Mouse (Mus musculus) midbrain, embryonic 16.5 days (tissue): ENCODE data around the gene Col1a1. TPM values are rescaled to one million over a fixed set of nuclear protein-coding genes. Genes with fewer than 3 reads are reported as not detected.

Experiments used
- ATAC-seq: fragments of 200-750 bp; cut with Nextera tagmentation; 2 replicates; pipeline ENCODE4 v1.8.0; 2017; ENCODE audit warnings: moderate TSS enrichment
- H3K27ac ChIP-seq: fragments of 300-500 bp; sonication (generic); 2 replicates; pipeline ENCODE4 v1.5.1; 2014; ENCODE audit warnings: mild to moderate bottlenecking, low read length, mixed read lengths
- H3K27me3 ChIP-seq: fragments of 300-500 bp; sonication (generic); 2 replicates; pipeline ENCODE4 v1.6.1; 2014; ENCODE audit warnings: low read depth, low read length, mixed read lengths; ENCODE audit not compliant: control insufficient read depth, insufficient read depth
- H3K36me3 ChIP-seq: fragments of 300-500 bp; sonication (generic); 2 replicates; pipeline ENCODE4 v1.6.1; 2014; ENCODE audit warnings: mild to moderate bottlenecking, low read length, moderate library complexity, mixed read lengths; ENCODE audit not compliant: control insufficient read depth, insufficient read depth
- H3K4me1 ChIP-seq: fragments of 300-500 bp; sonication (generic); 2 replicates; pipeline ENCODE4 v1.6.1; 2014; ENCODE audit warnings: mild to moderate bottlenecking, low read length, mixed read lengths; ENCODE audit not compliant: control insufficient read depth, insufficient read depth
- H3K4me2 ChIP-seq: fragments of 300-500 bp; sonication (generic); 2 replicates; pipeline ENCODE4 v1.6.1; 2014; ENCODE audit warnings: mild to moderate bottlenecking, low read length, mixed read lengths
- H3K4me3 ChIP-seq: fragments of 300-500 bp; sonication (generic); 2 replicates; pipeline ENCODE4 v1.5.1; 2014; ENCODE audit warnings: low read depth, mild to moderate bottlenecking, low read length, moderate library complexity, mixed read lengths
- H3K9ac ChIP-seq: fragments of 300-500 bp; sonication (generic); 2 replicates; pipeline ENCODE4 v1.6.1; 2014; ENCODE audit warnings: low read depth, low read length, mixed read lengths
- H3K9me3 ChIP-seq: fragments of 300-500 bp; sonication (generic); replicated peaks from 2 replicates; pipeline ENCODE4 v1.6.1; 2014; ENCODE audit warnings: mild to moderate bottlenecking, low read length, mixed read lengths; ENCODE audit not compliant: control insufficient read depth, poor library complexity, severe bottlenecking
- WGBS: fragments of 180-500 bp; shearing (Covaris S2); extraction: QIAGEN DNeasy Blood & Tissue Kit; methylation state at CpG from one replicate; pipeline ENCODE4 v1.1.7; 2014; 5-methylcytosine and 5-hydroxymethylcytosine counted together
- polyA plus RNA-seq: library from polyadenylated mRNA; unstranded; fragments of >200 nt; fragmentation: Nextera tagmentation; extraction: Ambion mirVana; gene quantifications from 2 replicates; pipeline ENCODE4 v1.2.1, GENCODE M21; 2015

Gene Col1a1
- polyA plus RNA-seq, 1 experiment from 2014 or later, result 84.6 TPM

- WGBS, result 17% methylated on average over 8 of the region's 8 CpGs
- no peak overlapping the region for H3K4me3 ChIP-seq
- H3K27me3 ChIP-seq, result peaks cover 47% of the 10 kb centered on the region
Observed at GRCm38 (mm10) chr11:94933584-94933983, 2.4 kb upstream of the Col1a1 start.

GRCm38 (mm10) chr11:94934526-94934925 is 1.5 kb upstream of the Col1a1 start:
- 26% methylated on average over 11 of the region's 11 CpGs for WGBS
- H3K36me3 ChIP-seq, result no peaks in the 10 kb centered on the region
- no peak overlapping the region for H3K9ac ChIP-seq
- no peak overlapping the region for H3K27ac ChIP-seq
- peaks cover 9% of the 10 kb centered on the region for H3K4me1 ChIP-seq
- no peaks in the 10 kb centered on the region for H3K9me3 ChIP-seq
- H3K27me3 ChIP-seq, result peaks cover 52% of the 10 kb centered on the region
- ATAC-seq, result no peak
- H3K4me3 ChIP-seq, result no peak overlapping the region
- H3K4me2 ChIP-seq, result no peak overlapping the region

More at GRCm38 (mm10) chr11:94933584-94933983, 2.4 kb upstream of the Col1a1 start:
- H3K9ac ChIP-seq, result no peak overlapping the region
- ATAC-seq, result no peak
- no peaks in the 10 kb centered on the region for H3K36me3 ChIP-seq
- no peak overlapping the region for H3K27ac ChIP-seq
- peaks cover 9% of the 10 kb centered on the region for H3K4me1 ChIP-seq
- no peaks in the 10 kb centered on the region for H3K9me3 ChIP-seq
- H3K4me2 ChIP-seq, result no peak overlapping the region

- H3K36me3 ChIP-seq, result no peaks in the 10 kb centered on the region
- no peak overlapping the region for H3K27ac ChIP-seq
- peak overlapping the region; percentile 33 for H3K4me3 ChIP-seq
- no peak overlapping the region for H3K9ac ChIP-seq
- H3K9me3 ChIP-seq, result no peaks in the 10 kb centered on the region
- peaks cover 57% of the 10 kb centered on the region for H3K27me3 ChIP-seq
- ATAC-seq, result peak; percentile 84
- peak overlapping the region; percentile 69 for H3K4me2 ChIP-seq
- H3K4me1 ChIP-seq, result peaks cover 9% of the 10 kb centered on the region
- under 1% methylated on average over 16 of the region's 17 CpGs for WGBS
Observed at GRCm38 (mm10) chr11:94936851-94937295, 849 bp downstream of the Col1a1 start.

- peak overlapping the region; percentile 37; the same call in 1 of the 2 replicates for H3K9ac ChIP-seq
- WGBS, result 1% methylated on average over 18 of the region's 18 CpGs
- no peaks in the 10 kb centered on the region for H3K36me3 ChIP-seq
- H3K9me3 ChIP-seq, result no peaks in the 10 kb centered on the region
- H3K4me3 ChIP-seq, result peak overlapping the region; percentile 33
- H3K27me3 ChIP-seq, result peaks cover 57% of the 10 kb centered on the region
- peaks cover 9% of the 10 kb centered on the region for H3K4me1 ChIP-seq
- peak overlapping the region; percentile 69 for H3K4me2 ChIP-seq
- H3K27ac ChIP-seq, result no peak overlapping the region
- ATAC-seq, result peak; percentile 50
Observed at GRCm38 (mm10) chr11:94937335-94937781, 1.3 kb downstream of the Col1a1 start.

- H3K9ac ChIP-seq, result peak overlapping the region; percentile 37; the same call in 1 of the 2 replicates
- H3K27me3 ChIP-seq, result peaks cover 57% of the 10 kb centered on the region
- H3K4me3 ChIP-seq, result peak overlapping the region; percentile 33
- peak; percentile 29; the same call in 1 of the 2 replicates for ATAC-seq
- WGBS, result 1% methylated on average over 15 of the region's 15 CpGs
- no peaks in the 10 kb centered on the region for H3K9me3 ChIP-seq
- H3K27ac ChIP-seq, result no peak overlapping the region
- peak overlapping the region; percentile 69 for H3K4me2 ChIP-seq
- peaks cover 9% of the 10 kb centered on the region for H3K4me1 ChIP-seq
- H3K36me3 ChIP-seq, result no peaks in the 10 kb centered on the region
Observed at GRCm38 (mm10) chr11:94937787-94938186, 1.8 kb downstream of the Col1a1 start.

GRCm38 (mm10) chr11:94938296-94938695 is 2.3 kb downstream of the Col1a1 start:
- Histone ChIP-seq H3K4me3 (no peak overlapping the region), H3K27me3 (peaks cover 52% of the 10 kb centered on the region)
- 28% methylated on average over 9 of the region's 9 CpGs for WGBS

GRCm38 (mm10) chr11:94939280-94939679 is 3.3 kb downstream of the Col1a1 start:
- Histone ChIP-seq H3K27me3 (peaks cover 48% of the 10 kb centered on the region), H3K4me2 (no peak overlapping the region), H3K4me1 (peaks cover 9% of the 10 kb centered on the region), H3K9ac (no peak overlapping the region), H3K9me3 (no peaks in the 10 kb centered on the region), H3K36me3 (no peaks in the 10 kb centered on the region), H3K4me3 (no peak overlapping the region), H3K27ac (no peak overlapping the region)
- 19% methylated on average over 4 of the region's 4 CpGs for WGBS
- ATAC-seq, result no peak

More at GRCm38 (mm10) chr11:94938296-94938695, 2.3 kb downstream of the Col1a1 start:
- no peaks in the 10 kb centered on the region for H3K9me3 ChIP-seq
- no peak for ATAC-seq
- H3K4me1 ChIP-seq, result peaks cover 9% of the 10 kb centered on the region
- H3K9ac ChIP-seq, result no peak overlapping the region
- H3K36me3 ChIP-seq, result no peaks in the 10 kb centered on the region
- H3K27ac ChIP-seq, result no peak overlapping the region
- H3K4me2 ChIP-seq, result no peak overlapping the region

GRCm38 (mm10) chr11:94941121-94941520 is 5.1 kb downstream of the Col1a1 start:
- no peak for ATAC-seq
- H3K4me3 ChIP-seq, result no peak overlapping the region
- no peaks in the 10 kb centered on the region for H3K9me3 ChIP-seq
- H3K4me2 ChIP-seq, result no peak overlapping the region
- peaks cover 31% of the 10 kb centered on the region for H3K27me3 ChIP-seq
- H3K36me3 ChIP-seq, result no peaks in the 10 kb centered on the region
- H3K4me1 ChIP-seq, result peaks cover 9% of the 10 kb centered on the region
- H3K27ac ChIP-seq, result no peak overlapping the region
- H3K9ac ChIP-seq, result no peak overlapping the region
- WGBS, result 38% methylated on average over 9 of the region's 9 CpGs

GRCm38 (mm10) chr11:94941776-94942175 is 5.8 kb downstream of the Col1a1 start:
- H3K9me3 ChIP-seq, result no peaks in the 10 kb centered on the region

More at GRCm38 (mm10) chr11:94941776-94942175, 5.8 kb downstream of the Col1a1 start:
- H3K27me3 ChIP-seq, result peaks cover 24% of the 10 kb centered on the region
- no peak overlapping the region for H3K27ac ChIP-seq
- H3K36me3 ChIP-seq, result no peaks in the 10 kb centered on the region
- ATAC-seq, result no peak
- H3K9ac ChIP-seq, result no peak overlapping the region
- H3K4me3 ChIP-seq, result no peak overlapping the region
- WGBS, result 84% methylated on average over 8 of the region's 8 CpGs
- peaks cover 9% of the 10 kb centered on the region for H3K4me1 ChIP-seq
- H3K4me2 ChIP-seq, result no peak overlapping the region
